Mouse (Mus musculus) cerebellum, adult 2 months (tissue): ENCODE measurements around the gene Lca5l. TPM values are rescaled to one million over a fixed set of nuclear protein-coding genes. Genes with fewer than 3 reads are reported as not detected.

Experiments used
- DNase-seq, 2 experiments: peaks; one replicate each; pipeline ENCODE4 v3.0.0; 2021
- H3K27ac ChIP-seq: fragments of 200-500 bp; 2 replicates; pipeline ENCODE4 v1.5.1; 2012; ENCODE audit warnings: low read length, control low read depth, inconsistent platforms; ENCODE audit not compliant: insufficient read depth
- H3K27me3 ChIP-seq: fragments of 200-500 bp; 2 replicates; pipeline ENCODE4 v1.6.1; 2012; ENCODE audit warnings: inconsistent platforms, mild to moderate bottlenecking, low read length, moderate library complexity; ENCODE audit not compliant: control insufficient read depth, insufficient read depth
- H3K4me1 ChIP-seq: fragments of 200-500 bp; 2 replicates; pipeline ENCODE4 v1.6.1; 2011; ENCODE audit warnings: low read length; ENCODE audit not compliant: control insufficient read depth, insufficient read depth
- H3K4me3 ChIP-seq: fragments of 200-500 bp; replicated peaks from 2 replicates; pipeline ENCODE3; 2011; ENCODE audit warnings: mild to moderate bottlenecking, low read depth, low read length, control low read depth; ENCODE audit not compliant: insufficient read depth
- CTCF ChIP-seq: fragments of 200-500 bp; IDR thresholded peaks from 2 replicates; pipeline ENCODE4 v1.5.1; 2011; ENCODE audit warnings: low read depth, mild to moderate bottlenecking, control low read depth, low read length, moderate library complexity, borderline replicate concordance; ENCODE audit not compliant: insufficient read depth
- POLR2A ChIP-seq: fragments of 200-500 bp; IDR thresholded peaks from 2 replicates; pipeline ENCODE4 v1.6.1; 2011; ENCODE audit warnings: low read length, control low read depth, borderline replicate concordance; ENCODE audit not compliant: insufficient read depth
- WGBS: fragments of 180-500 bp; shearing (Covaris S2); methylation state at CpG from one replicate; pipeline ENCODE4 v1.1.7; 2018; 5-methylcytosine and 5-hydroxymethylcytosine counted together
- polyA plus RNA-seq: library from polyadenylated mRNA; depleted of rRNA; stranded (reverse); fragments of >200 nt; gene quantifications from 2 replicates; pipeline ENCODE4 v1.2.3, GENCODE M21; 2012

Gene Lca5l
- polyA plus RNA-seq, 1 experiment = 2.1 TPM

- no peak for TF ChIP-seq CTCF
- TF ChIP-seq POLR2A = no peak
- no peak overlapping the region for H3K4me3 ChIP-seq
- 71% methylated on average over 13 of the region's 13 CpGs for WGBS
- H3K27ac ChIP-seq = no peak overlapping the region
- no peaks in the 10 kb centered on the region for H3K4me1 ChIP-seq
- no peaks in the 10 kb centered on the region for H3K27me3 ChIP-seq
- no peak for DNase-seq
These were observed 36.4 kb upstream of the Lca5l start for GRCm38 (mm10) chr16:96228438-96228837.

GRCm38 (mm10) chr16:96222452-96222851 lies 30.4 kb upstream of the Lca5l start:
- no peak for TF ChIP-seq POLR2A
- TF ChIP-seq CTCF = no peak
- H3K27ac ChIP-seq = no peak overlapping the region
- 94% methylated on average over 1 of the region's 1 CpGs for WGBS
- no peak for DNase-seq
- peaks cover 12% of the 10 kb centered on the region for H3K4me1 ChIP-seq
- H3K4me3 ChIP-seq = no peak overlapping the region
- H3K27me3 ChIP-seq = no peaks in the 10 kb centered on the region

GRCm38 (mm10) chr16:96221959-96222358 lies 29.9 kb upstream of the Lca5l start:
- TF ChIP-seq CTCF (no peak), POLR2A (no peak)
- Histone ChIP-seq H3K4me3 (no peak overlapping the region), H3K4me1 (peaks cover 12% of the 10 kb centered on the region), H3K27ac (no peak overlapping the region), H3K27me3 (no peaks in the 10 kb centered on the region)
- 68% methylated on average over 3 of the region's 3 CpGs for WGBS
- DNase-seq = no peak

GRCm38 (mm10) chr16:96221491-96221890 lies 29.4 kb upstream of the Lca5l start:
- TF ChIP-seq POLR2A (no peak), CTCF (peak; percentile 28; the same call in 1 of the 2 replicates)
- no peak overlapping the region for H3K4me3 ChIP-seq
- DNase-seq = peak; percentile 42 to 73
- H3K27ac ChIP-seq = no peak overlapping the region
- H3K27me3 ChIP-seq = no peaks in the 10 kb centered on the region
- H3K4me1 ChIP-seq = peaks cover 12% of the 10 kb centered on the region
- WGBS = 9% methylated on average over 5 of the region's 5 CpGs

- no peak overlapping the region for H3K27ac ChIP-seq
- TF ChIP-seq POLR2A (no peak), CTCF (no peak)
- no peak overlapping the region for H3K4me3 ChIP-seq
- H3K27me3 ChIP-seq = no peaks in the 10 kb centered on the region
- WGBS = 97% methylated on average over 4 of the region's 4 CpGs
- H3K4me1 ChIP-seq = no peaks in the 10 kb centered on the region
- DNase-seq = no peak
These were observed 21.0 kb upstream of the Lca5l start for GRCm38 (mm10) chr16:96213027-96213426.

- Histone ChIP-seq H3K4me1 (no peaks in the 10 kb centered on the region), H3K4me3 (no peak overlapping the region), H3K27me3 (no peaks in the 10 kb centered on the region), H3K27ac (no peak overlapping the region)
- 88% methylated on average over 7 of the region's 7 CpGs for WGBS
- TF ChIP-seq POLR2A (no peak), CTCF (no peak)
- DNase-seq = no peak
These were observed 18.8 kb upstream of the Lca5l start for GRCm38 (mm10) chr16:96210856-96211255.

- DNase-seq = no peak
- H3K27me3 ChIP-seq = no peaks in the 10 kb centered on the region
- no peak for TF ChIP-seq POLR2A
- no peak for TF ChIP-seq CTCF
- WGBS = 70% methylated on average over 10 of the region's 10 CpGs
- H3K4me3 ChIP-seq = no peak overlapping the region
- no peaks in the 10 kb centered on the region for H3K4me1 ChIP-seq
- H3K27ac ChIP-seq = no peak overlapping the region
These were observed 17.7 kb upstream of the Lca5l start for GRCm38 (mm10) chr16:96209789-96210188.

GRCm38 (mm10) chr16:96201485-96202232 lies 9.6 kb upstream of the Lca5l start:
- Histone ChIP-seq H3K27me3 (no peaks in the 10 kb centered on the region), H3K4me3 (peak overlapping the region; percentile 5), H3K27ac (no peak overlapping the region), H3K4me1 (no peaks in the 10 kb centered on the region)
- TF ChIP-seq POLR2A (no peak), CTCF (no peak)
- WGBS = 83% methylated on average over 11 of the region's 11 CpGs
- no peak for DNase-seq
